Mouse (Mus musculus) cerebellum, adult 9-10 months (tissue): ENCODE data around the gene Nbl1.

ENCODE experiments used
- DNase-seq: peaks from one replicate; pipeline ENCODE4 v3.0.0; 2022

Nbl1 gene

GRCm38 (mm10) chr4:139096201-139096600 is 3.4 kb upstream of the Nbl1 start:
- no peak for DNase-seq

DNA sequence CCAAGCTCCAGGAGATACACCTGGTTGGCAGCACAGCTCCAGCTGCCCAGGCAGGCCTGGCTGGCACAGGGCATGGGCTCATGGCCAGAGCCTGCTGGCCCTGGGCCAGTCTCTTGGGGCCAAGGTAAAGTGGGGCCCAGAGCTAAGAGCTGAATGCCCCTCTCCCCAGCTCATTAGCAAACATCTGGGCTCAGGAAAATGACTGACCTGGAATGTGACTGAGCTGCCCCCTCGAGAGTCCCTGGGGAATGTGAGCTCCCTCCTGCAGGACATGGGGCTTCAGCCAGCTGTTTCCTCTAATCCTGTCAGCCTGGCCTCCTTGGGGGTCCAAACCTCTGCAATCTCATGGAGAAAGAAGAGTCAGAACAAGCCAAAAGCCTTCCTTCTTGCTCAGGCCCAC is 2.6 kb upstream of the Nbl1 start:
- no peak for DNase-seq

DNA sequence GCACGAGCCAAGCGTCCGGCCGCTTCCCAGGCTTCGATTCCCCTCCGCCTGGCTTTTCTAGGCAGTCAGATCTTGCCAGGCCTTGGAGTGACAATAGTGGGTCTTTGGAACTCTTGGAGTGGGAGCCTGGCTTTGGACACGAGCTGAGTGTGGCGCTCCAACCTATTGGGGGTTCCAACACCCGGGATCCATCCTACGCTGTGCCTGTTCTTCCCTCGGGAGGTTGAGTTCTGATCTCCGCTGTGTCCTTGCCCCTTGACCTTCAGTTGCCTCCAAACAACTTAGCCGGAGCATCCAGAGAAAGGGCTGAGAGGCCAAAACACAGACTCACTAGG is 370 bp upstream of the Nbl1 start:
- no peak for DNase-seq

GRCm38 (mm10) chr4:139091478-139092355 is 1.1 kb downstream of the Nbl1 start:
- DNase-seq, result no peak

DNA sequence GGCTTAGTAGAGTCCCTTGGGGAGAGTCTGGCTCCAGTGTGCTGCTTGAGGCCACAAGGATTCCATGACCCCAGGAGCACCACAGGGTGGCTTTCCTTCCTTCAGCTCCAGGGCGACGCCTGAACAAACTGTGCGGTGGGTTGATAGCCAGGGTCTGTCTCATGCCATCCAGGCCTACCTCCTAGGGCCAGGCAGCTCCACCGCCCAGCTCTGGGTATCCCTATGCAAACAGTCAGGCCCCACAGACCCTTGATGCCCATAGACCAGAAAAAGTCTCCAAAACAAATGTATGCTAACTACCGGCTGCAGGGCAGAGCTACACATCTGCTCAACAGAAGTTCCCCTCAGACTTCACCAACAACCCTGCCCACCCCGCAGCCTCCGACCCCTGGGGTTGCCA is 1.7 kb downstream of the Nbl1 start:
- no peak for DNase-seq

DNA sequence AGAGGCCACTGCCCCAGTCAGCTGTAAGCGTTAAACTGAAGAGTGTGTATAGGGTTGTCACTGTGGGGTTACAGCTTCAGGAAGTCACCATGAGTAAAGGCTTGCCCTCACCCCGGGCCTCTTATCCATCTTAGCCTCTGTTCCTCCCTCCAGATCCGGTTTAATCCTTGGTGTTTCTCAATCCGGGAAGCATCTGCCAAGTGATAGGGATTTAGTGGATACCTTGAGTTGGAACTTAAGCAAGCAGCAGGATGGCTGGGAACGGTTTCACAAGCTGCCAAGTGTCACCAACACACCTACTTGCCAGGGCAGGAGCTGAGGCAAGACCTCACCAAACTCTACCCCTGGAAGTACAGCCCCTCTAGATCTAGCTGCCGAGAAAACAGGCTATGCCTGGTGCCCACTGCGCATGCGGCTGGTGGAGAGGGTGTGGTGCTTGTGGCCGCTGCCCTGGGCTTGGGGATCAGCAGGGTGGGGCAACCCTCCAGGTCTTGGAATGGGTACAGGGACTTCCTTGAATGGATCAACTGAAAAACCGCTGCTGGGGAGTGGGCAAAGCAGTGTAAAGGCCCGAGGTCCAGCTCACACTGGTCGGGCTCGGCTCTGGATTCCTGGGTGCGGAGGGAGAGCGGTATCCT is 2.4 kb downstream of the Nbl1 start:
- DNase-seq, result no peak

DNA sequence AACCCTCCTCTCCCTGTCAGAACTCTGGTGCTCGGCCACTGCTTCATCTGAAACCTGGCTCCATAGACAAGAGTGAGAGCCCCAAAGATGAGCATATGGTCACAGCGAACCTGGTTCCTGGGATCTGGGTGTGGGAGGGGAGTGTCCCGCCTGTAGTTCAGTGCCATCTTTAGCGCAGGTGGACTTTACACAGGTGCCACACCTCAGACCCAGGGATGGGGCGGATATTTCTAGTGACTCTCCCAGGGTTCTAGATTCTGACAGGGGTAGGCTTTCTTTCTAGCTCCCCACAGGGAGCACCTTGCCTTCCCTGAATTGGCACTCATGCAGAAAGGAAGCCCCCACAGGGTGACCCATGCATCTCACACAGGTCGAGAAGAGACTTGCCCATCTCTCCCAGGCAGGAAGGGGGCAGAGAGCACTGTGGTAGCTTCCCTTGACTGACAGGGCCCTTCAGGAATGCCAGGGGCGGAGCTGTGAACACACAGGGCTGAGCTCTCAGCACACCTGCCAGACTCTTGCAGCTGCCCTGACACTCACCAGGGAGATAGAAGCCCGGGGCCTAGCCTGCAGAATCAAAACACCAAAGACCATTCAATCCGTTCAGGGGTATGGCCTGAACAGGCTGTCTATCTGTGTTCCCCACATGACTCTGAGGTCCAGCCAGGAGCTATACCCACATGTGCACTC is 3.7 kb downstream of the Nbl1 start:
- DNase-seq, result no peak

DNA sequence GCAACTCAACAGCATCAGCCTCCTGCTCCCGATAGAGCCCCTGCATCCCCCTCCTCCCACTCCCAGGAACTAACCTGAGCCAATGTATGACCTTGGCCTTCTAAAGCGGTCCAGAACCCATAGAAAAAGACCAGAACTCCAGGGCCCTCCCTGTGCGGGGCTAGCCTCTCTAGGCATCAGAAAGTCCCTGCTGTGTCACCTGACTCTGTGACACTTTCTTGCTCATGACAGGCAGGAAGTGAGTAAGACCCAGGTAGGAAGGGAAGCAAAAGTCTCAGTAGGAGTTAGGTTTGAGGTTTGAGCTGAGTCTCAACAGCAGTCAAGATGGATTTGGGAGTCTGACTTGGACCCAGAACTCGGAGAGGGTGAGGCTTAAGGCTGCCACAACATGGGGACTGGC is 5.8 kb downstream of the Nbl1 start:
- DNase-seq, result no peak

DNA sequence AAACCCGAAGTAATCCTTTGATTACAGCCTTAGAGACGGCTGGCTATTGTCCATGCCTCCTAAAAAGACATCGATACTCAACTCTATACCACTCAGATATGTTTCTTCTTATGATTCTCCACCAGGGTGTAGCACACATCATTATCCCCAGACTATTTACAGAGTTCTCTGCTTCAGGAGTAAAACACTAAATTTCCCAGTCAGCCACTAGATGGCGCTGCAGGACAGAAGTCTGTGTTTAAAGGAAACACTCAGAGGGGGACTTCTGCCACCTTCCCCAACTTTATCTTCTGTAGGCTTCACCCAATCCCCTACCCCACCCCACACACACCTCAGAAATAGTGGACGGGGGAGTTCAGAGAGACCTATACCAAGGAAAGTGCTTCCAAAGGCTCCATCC is 6.8 kb downstream of the Nbl1 start:
- peak; percentile 81 for DNase-seq

- DNase-seq, result no peak
Measured at GRCm38 (mm10) chr4:139085337-139085736, 7.5 kb downstream of the Nbl1 start.

DNA sequence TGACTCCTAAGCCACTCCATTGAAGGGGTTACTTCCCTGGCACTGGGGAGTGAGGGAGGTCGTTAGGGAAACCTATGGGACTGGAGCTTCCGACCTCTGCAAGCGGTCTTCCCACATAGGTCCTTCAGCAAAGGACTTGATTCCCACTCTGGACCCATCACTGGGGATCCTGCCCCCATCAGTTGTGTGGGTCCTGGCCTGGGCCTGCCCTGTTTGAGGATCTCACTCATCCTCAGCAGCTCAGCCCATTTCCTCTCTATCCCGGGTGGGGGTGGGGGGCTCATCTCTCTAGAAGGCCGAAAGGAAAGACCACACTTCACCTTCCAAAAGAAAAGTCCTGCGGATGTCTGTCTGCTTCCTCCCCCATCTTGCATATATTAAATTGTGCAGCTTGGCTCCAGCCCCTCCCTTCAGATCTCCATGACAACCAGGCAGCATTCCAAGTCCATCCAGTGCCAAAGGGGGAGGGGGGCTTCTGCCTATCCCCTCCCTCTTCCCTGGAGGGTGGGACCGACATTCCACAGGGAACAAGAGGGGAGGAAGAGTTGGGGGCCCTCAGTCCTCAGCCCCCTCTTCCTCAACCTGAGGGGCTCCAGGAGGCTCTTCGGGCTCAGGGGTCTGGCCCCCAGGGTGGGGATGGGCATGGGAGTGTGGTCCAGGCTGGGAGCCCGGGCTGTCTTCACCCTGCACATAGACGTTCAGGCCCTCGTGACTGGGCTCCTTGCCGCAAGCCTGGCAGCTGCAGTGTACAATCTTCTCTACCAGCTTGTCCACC is 9.8 kb downstream of the Nbl1 start:
- no peak for DNase-seq

DNA sequence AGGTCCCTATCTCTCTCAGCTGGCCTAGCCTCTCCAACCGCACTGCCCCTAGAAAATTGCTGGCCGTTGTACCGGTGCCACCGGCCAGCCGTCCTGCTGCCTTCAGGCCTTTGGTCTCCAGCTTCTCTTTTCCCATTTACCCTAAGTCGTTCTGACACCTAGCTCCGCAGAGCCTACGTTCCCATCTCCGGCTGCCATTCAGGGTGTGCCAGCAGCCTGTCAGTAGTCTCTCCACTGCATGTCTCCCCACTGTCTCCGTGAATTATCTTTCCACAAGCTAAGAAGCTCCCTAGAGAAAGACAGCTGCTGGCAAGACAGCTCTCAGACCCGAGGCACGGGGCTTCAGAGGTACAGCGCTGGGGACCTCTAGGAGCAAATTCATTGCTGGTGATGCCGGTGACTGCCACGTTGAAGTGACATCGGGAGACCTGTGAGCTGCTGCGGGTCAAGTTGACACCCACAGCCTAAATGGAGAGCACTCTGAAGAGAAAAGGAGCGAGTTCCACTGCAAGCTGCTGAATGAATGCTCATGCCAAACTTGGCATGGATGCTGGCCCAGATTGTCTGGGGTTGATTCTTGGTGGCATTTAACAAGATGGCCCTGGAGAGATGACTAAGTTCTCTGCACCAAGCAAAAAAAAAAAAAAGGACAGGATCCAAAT is 11.4 kb downstream of the Nbl1 start:
- peak; percentile 58 for DNase-seq

DNA sequence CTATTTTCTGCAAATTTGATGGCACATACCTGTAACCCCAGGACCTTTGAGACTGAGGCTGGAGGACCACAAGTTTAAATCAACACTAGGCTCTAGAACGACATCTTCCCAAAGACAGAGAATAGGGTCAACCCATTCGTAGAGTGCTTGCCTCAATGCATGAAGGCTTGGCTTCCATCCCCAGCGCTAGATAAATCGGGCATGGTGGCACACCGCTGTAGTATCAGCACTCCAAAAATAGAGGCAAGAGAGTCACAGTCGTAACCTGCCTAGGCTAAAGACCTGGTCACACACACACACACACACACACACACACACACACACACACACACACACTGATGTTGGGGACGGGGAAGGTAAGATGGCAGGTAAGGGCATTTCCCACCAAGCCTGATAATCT is 12.5 kb downstream of the Nbl1 start:
- DNase-seq, result no peak

DNA sequence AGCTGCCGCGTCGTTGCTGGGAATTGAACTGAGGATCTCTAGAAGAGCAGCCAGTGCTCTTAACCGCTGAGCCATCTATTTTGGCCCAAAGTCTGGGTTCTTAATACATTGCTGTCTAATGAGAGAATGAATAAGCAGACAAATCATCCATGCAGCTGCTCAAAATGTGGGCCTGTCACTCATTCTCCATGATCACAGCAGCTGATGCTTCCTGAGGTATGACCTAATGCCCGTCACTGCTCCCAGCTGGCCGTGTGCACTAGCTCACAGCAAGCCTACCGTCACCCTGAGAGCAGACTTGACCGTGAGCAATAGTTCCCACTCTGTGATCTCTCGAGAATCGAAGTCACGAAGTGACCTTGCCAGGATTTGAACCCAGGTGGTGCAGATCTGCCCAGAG is 13.4 kb downstream of the Nbl1 start:
- no peak for DNase-seq

GRCm38 (mm10) chr4:139078726-139079125 is 14.1 kb downstream of the Nbl1 start:
- DNase-seq, result no peak

- DNase-seq, result no peak
Measured at GRCm38 (mm10) chr4:139078313-139078712, 14.5 kb downstream of the Nbl1 start.

GRCm38 (mm10) chr4:139075915-139076314 is 16.9 kb downstream of the Nbl1 start:
- DNase-seq, result no peak

- no peak for DNase-seq
Measured at GRCm38 (mm10) chr4:139075041-139075711, 17.6 kb downstream of the Nbl1 start, which contains the start of gene Htr6. Htr6 (minus strand) TSS chr4:139075570.

- DNase-seq, result no peak
Measured at GRCm38 (mm10) chr4:139074060-139074459, 18.7 kb downstream of the Nbl1 start.

- DNase-seq, result no peak
Measured at GRCm38 (mm10) chr4:139068287-139068686, 24.5 kb downstream of the Nbl1 start.

- DNase-seq, result no peak
Measured at GRCm38 (mm10) chr4:139064831-139065230, 28.0 kb downstream of the Nbl1 start.

DNA sequence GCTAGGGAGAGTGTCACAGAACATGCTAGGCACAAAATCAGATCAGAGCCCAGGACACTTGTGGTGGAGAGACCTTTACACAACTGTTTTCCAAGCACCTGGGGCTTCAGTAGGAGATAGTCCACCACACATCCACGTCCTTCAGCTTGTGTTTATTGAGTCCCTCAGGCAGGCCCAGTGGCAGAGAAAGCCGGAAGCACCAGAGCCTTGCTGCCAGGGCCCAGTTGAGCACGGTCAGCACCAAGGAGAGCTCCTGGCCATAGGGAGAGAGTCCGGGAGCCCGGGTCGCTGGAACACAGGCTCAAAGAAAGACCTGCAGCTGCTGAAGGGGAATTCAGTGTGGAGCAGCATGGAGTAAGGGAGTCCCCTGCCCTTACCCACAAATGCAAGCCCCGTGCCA is 33.2 kb downstream of the Nbl1 start:
- DNase-seq, result no peak
